ENCODE assay signal across 8 mouse cellular contexts in the genomic region with DNA sequence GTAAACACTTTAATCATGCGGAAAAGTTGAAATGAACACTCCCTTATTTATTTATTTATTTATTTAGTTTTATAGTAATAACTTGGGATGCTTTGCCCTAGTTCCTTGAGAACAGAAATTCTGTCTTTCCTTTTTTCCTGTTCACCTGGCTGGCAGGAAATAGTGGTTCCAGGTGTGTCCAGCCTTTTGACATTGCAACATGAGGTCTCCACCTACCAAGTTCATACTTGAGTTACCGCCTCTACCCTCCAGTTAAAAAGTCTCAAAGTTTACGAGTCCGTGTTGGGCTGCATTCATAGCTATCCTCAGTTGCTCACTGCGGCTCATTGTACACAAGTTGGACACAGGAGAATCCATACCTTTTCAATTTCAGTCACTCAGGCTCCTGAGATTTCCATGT. TPM values are rescaled to one million over a fixed set of nuclear protein-coding genes. Genes with fewer than 3 reads are reported as not detected.
DNase-seq lines count a peak whose midpoint lies in the region; ATAC-seq and TF ChIP-seq lines count a peak whose summit lies in the region.

No protein-coding gene starts in this region.

- H3K9me3 ChIP-seq in kidney, postnatal 0 days (replicated peaks; ENCODE audit: low read length), result no peaks in the 10 kb centered on the region
- H3K9me3 ChIP-seq in neural tube, embryonic 13.5 days, result no peaks in the 10 kb centered on the region

- peak overlapping the region; percentile 82 for H3K9ac ChIP-seq in kidney, postnatal 0 days (ENCODE audit: low read depth, low read length)
- peak overlapping the region; percentile 87 for H3K9ac ChIP-seq in neural tube, embryonic 13.5 days

- ATAC-seq in kidney, postnatal 0 days (replicated peaks; ENCODE audit: low FRiP score, low read depth), result no peak
- no peak for ATAC-seq in neural tube, embryonic 13.5 days (ENCODE audit: low read depth)

- no peak for TF ChIP-seq POLR2A in embryonic fibroblast, embryonic 13.5 days (IDR thresholded peaks at IDR 0.05; ENCODE audit: low read depth, low read length)

- peak overlapping the region; percentile 92; the same call in 1 of the 2 replicates for H3K27ac ChIP-seq in layer of hippocampus, adult 2 months
- no peak overlapping the region for H3K27ac ChIP-seq in embryonic fibroblast, embryonic 13.5 days (ENCODE audit: insufficient read depth, low read length)
- no peak overlapping the region; the same call in 1 of the 2 replicates for H3K27ac ChIP-seq in kidney, postnatal 0 days
- H3K27ac ChIP-seq in neural tube, embryonic 13.5 days (replicated peaks), result peak overlapping the region; percentile 85; the same call in 1 of the 2 replicates

- H3K4me3 ChIP-seq in layer of hippocampus, adult 2 months, result peak overlapping the region; percentile 76
- peak overlapping the region; percentile 68 for H3K4me3 ChIP-seq in embryonic fibroblast, embryonic 13.5 days (ENCODE audit: insufficient read depth, low read length)
- H3K4me3 ChIP-seq in kidney, postnatal 0 days (replicated peaks; ENCODE audit: low read depth, low read length), result peak overlapping the region; percentile 75
- peak overlapping the region; percentile 70 for H3K4me3 ChIP-seq in neural tube, embryonic 13.5 days

- H3K4me2 ChIP-seq in kidney, postnatal 0 days (ENCODE audit: low read length), result peak overlapping the region; percentile 95
- peak overlapping the region; percentile 76 for H3K4me2 ChIP-seq in neural tube, embryonic 13.5 days

- H3K4me1 ChIP-seq in embryonic fibroblast, embryonic 13.5 days (ENCODE audit: control insufficient read depth, insufficient read depth, low read length), result no peaks in the 10 kb centered on the region; the same call in 1 of the 2 replicates
- 0 out of 2 replicates have a peak, but pooled peaks cover 4% of the 10 kb centered on the region for H3K4me1 ChIP-seq in kidney, postnatal 0 days (replicated peaks; ENCODE audit: insufficient read depth, low read length)
- H3K4me1 ChIP-seq in neural tube, embryonic 13.5 days (replicated peaks), result peaks cover 16% of the 10 kb centered on the region

- H3K36me3 ChIP-seq in kidney, postnatal 0 days (ENCODE audit: insufficient read depth, low read length), result peaks cover 1% of the 10 kb centered on the region; the same call in 1 of the 2 replicates
- H3K36me3 ChIP-seq in neural tube, embryonic 13.5 days, result peaks cover 2% of the 10 kb centered on the region

- DNase-seq in layer of hippocampus, adult 2 months (ENCODE audit: low spot score in 2 of 2), result no peak
- DNase-seq in layer of hippocampus, adult 11-12 months (ENCODE audit: low spot score), result no peak
- DNase-seq in kidney, postnatal 0 days (ENCODE audit: low spot score), result no peak
- DNase-seq in adrenal gland, adult 8-10 months, result no peak
- DNase-seq in right cerebral cortex, postnatal 10 days (ENCODE audit: low spot score in 2 of 2), result no peak
- DNase-seq in spleen, postnatal 4 days (ENCODE audit: low spot score in 2 of 2), result no peak

- 21% methylated on average over 5 of the region's 5 CpGs for WGBS in kidney, postnatal 0 days
- WGBS in neural tube, embryonic 13.5 days, result 35% methylated on average over 5 of the region's 5 CpGs

- no peak for TF ChIP-seq CTCF in layer of hippocampus, adult 2 months (conservative IDR thresholded peaks at IDR 0.05)
- TF ChIP-seq CTCF in embryonic fibroblast, embryonic 13.5 days (IDR thresholded peaks at IDR 0.05; ENCODE audit: borderline replicate concordance, insufficient read depth, low read length), result no peak
- TF ChIP-seq CTCF in kidney, postnatal 0 days (IDR thresholded peaks at IDR 0.05; ENCODE audit: low read depth), result no peak

- no peaks in the 10 kb centered on the region for H3K27me3 ChIP-seq in kidney, postnatal 0 days (ENCODE audit: insufficient read depth, low read length)
- H3K27me3 ChIP-seq in neural tube, embryonic 13.5 days, result no peaks in the 10 kb centered on the region

RNA-seq across cellular contexts. Expression of gene Nars2, which starts 0.8 kb away (rescaled TPM):
- 10 to 100 TPM; 15.2 to 17.4 TPM for total RNA-seq in layer of hippocampus, adult 2 months (2021)
- 12.2 and 12.5 TPM in 2 replicates for polyA plus RNA-seq in embryonic fibroblast, embryonic 13.5 days (2011; ENCODE audit: insufficient read length, low read depth, missing spikeins)
- 21.0 and 24.9 TPM in 2 replicates for polyA plus RNA-seq in kidney, postnatal 0 days (2015; fragmentation: Nextera tagmentation; extraction: Ambion mirVana)
- polyA plus RNA-seq in neural tube, embryonic 13.5 days (2015; fragmentation: Nextera tagmentation; extraction: Ambion mirVana), result 19.1 and 26.8 TPM in 2 replicates
- 10 to 100 TPM; 20.5 to 30.9 (median 24.3) TPM for total RNA-seq in adrenal gland, adult 8-10 months (2022)

Comparison
In these comparisons a context has a peak if more than half of its experiments do, and no peak if none do; other contexts are left out.
1. H3K27ac ChIP-seq: peak in layer of hippocampus, adult 2 months (single experiment) and neural tube, embryonic 13.5 days (single experiment); none in embryonic fibroblast, embryonic 13.5 days (single experiment) and kidney, postnatal 0 days (single experiment).
2. Peak in every context shown above with its lines, with median percentiles within 50 percentile points of each other: H3K4me3 ChIP-seq.